Mouse (Mus musculus) lung, postnatal 25 days (tissue): Measurements from ENCODE around the gene Usf2.

Source experiments
- DNase-seq: peaks from one replicate; pipeline ENCODE4 v3.0.0; 2022; ENCODE audit warnings: low spot score

Gene Usf2

DNA sequence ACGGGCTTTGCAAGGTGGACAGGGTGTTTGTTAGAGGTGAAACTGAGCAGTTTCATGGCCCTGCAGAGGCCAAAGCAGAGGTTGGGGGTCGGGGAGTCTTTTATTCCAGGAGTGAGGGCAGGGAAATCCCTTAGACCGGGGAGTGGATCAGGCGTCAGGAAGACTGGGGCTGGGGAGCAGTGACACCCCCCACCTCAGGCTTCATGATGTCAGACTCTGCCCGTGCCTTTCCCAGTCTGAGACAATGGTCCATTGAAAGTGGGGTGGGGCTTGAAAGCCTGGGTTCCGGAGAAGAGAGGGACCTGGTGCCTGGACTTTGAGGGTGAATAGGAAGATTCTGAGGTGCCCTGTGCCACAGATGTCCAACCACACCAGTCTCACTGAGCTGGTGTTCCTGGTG, 39.9 kb downstream of the Usf2 start:
- DNase-seq: no peak

DNA sequence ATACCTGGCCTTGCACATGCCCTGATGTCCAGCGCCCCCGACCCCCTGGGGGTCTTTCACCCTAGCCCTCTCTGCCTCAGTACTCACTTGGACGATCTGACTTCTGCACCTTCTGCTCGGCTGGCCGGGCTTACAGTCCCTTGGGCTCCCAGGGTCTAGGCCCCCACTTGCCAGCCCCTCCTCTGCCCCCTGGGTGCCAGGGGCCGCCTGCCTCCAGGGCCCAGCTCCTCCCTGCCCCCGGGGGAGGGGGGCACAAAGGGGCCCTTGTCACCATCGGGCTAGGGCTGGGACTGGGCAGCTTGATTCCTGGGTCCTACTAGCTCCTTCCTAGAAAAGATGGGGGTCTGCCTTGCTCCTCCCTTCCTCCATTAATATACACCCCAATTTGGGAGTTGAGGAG, 41.9 kb downstream of the Usf2 start, which contains the start of gene Mag:
Mag (minus strand) TSS at position 142 of the 400 bp plus-strand sequence.
- DNase-seq: no peak

DNA sequence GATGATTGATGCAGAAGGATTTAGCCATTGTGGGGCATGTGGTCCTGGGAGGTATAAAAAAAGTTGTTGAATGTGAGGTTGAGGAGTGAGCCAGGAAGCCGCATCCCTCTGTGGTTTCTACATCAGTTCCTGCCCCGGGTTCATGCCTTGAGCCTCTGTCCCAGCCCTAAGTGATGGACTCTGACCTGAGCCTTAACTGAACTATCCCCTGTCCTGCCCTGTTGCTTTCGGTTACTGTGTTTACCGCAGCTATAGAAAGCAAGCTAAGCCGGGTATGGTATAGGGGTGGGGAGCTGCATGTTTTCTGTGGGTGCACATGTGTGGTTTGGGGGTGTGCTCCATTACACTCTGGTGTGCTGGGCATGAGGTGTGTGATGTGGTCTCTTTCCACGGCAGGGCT, 46.8 kb downstream of the Usf2 start:
- no peak for DNase-seq

DNA sequence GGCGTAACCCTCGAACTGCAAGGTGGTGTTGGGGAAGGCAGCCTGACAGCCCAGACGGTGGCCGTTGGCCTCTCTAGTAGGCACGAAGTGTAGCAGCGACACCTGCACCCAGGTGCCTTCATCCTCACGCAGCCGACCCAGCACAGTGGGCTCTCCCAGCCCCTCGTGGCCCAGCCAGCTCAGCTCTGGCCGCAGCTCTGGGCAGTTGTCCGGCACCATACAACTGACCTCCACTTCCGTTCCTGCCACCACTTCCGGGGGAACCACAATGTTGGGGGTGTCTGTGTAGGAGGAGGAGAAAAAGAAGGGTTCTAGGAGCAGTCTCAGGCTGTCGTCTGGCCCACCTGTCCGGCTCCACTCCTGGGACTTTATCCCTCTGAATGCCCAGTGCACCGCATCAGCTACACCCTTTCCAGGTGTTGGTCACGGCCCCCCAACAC, 47.6 kb downstream of the Usf2 start:
- no peak for DNase-seq

DNA sequence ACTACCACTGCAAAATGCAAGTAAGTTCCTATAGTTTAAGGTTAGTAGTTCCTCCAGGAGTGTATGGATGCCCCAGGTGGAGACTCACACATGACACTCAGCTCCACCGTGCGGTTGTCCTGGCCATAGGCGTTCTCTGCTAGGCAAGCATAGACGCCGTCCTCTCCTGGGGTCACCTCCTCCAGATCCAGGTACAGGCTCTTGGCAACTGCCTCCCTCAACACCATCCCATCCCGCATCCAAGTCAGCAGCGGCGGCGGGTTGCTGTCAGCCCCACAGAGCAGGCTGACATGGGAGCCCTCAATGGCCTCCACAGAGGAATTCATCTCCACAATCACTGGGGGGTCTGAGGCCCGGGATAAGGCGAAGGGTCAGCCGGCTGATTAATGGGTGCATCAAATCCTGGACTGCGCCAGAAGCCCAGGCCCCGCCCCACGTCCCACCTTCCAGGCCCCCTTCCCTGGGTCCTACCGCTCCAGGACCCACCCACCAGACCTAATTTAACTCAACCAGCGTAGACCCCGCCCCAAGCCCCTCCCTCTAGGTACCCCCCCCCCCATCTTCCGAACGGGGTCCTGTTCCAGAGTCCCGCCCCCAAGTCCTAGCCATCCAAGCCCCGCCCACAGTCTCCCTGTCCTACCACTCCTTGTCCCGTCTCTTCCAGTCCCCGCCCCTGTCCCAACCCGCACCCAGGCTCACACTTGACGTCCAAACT, 48.2 kb downstream of the Usf2 start:
- peak; percentile 43 for DNase-seq

DNA sequence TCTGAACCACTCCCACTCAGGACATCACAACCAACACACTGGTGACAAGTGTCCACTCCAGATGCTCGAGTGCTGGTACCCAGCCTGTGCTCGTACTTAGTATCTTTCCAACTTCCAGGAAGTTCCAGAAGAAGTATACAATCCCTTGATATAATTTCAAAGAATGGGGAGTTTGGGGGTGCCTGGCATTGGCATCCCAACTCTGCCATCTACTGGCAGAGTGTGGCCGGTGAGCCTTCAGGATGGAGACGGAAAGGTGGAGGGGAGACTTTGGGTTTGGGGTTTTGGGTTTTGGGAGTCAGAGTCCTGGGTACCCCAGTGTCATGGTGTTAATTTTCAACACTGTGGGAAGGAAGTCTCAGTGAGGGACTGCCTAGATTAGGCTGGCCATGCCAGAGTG, 52.6 kb downstream of the Usf2 start:
- DNase-seq: no peak
